Mouse (Mus musculus): ENCODE measurements around the gene Efcab5. TPM values are rescaled to one million over a fixed set of nuclear protein-coding genes. Genes with fewer than 3 reads are reported as not detected.
"Not testable (repeated sequence)": the region's sequence is repeated elsewhere in the genome, so short reads cannot be mapped to it uniquely, and the experiment has no call there.

Efcab5 gene
- polyA plus RNA-seq, 1 experiment from 2014 or later: 0.55 TPM

- ATAC-seq (ENCODE audit: low FRiP score, low TSS enrichment): peak; percentile 94
- Histone ChIP-seq H3K27me3 (ENCODE audit: control insufficient read depth, insufficient read depth, low read length) (no peaks in the 10 kb centered on the region), H3K9me3 (ENCODE audit: control insufficient read depth, low read length) (no peaks in the 10 kb centered on the region), H3K4me1 (ENCODE audit: control insufficient read depth, insufficient read depth, low read length) (peaks cover 4% of the 10 kb centered on the region; the same call in 1 of the 2 replicates), H3K4me3 (replicated peaks; ENCODE audit: low read depth, low read length) (peak within 1 kb of the TSS; percentile 83), H3K27ac (replicated peaks; ENCODE audit: low read depth, low read length) (peak within 1 kb of the TSS; percentile 92), H3K36me3 (ENCODE audit: control insufficient read depth, insufficient read depth, low read length) (peaks cover 22% of the 10 kb centered on the region), H3K4me2 (ENCODE audit: low read length) (peak within 1 kb of the TSS; percentile 94), H3K9ac (replicated peaks; ENCODE audit: low read length) (peak within 1 kb of the TSS; percentile 73)
- WGBS: 3% methylated on average over 48 of the region's 48 CpGs
- peak; percentile 98 for DNase-seq
Measured at GRCm38 (mm10) chr11:77078273-77079134, 110.3 kb downstream of the Efcab5 start, which contains the start of gene Nsrp1. Gene Nsrp1, minus strand, starts transcription at chr11:77078435.

- H3K27me3 ChIP-seq (ENCODE audit: control insufficient read depth, insufficient read depth, low read length): no peaks in the 10 kb centered on the region
- H3K36me3 ChIP-seq (ENCODE audit: control insufficient read depth, insufficient read depth, low read length): peaks cover 23% of the 10 kb centered on the region
- H3K9me3 ChIP-seq (ENCODE audit: control insufficient read depth, low read length): no peaks in the 10 kb centered on the region
- H3K4me2 ChIP-seq (ENCODE audit: low read length): peak overlapping the region; percentile 94
- peak overlapping the region; percentile 92 for H3K27ac ChIP-seq (replicated peaks; ENCODE audit: low read depth, low read length)
- 4% methylated on average over 16 of the region's 16 CpGs for WGBS
- H3K4me1 ChIP-seq (ENCODE audit: control insufficient read depth, insufficient read depth, low read length): peaks cover 4% of the 10 kb centered on the region; the same call in 1 of the 2 replicates
- DNase-seq: no peak
- no peak for ATAC-seq (ENCODE audit: low FRiP score, low TSS enrichment)
- peak overlapping the region; percentile 73 for H3K9ac ChIP-seq (replicated peaks; ENCODE audit: low read length)
- peak overlapping the region; percentile 83 for H3K4me3 ChIP-seq (replicated peaks; ENCODE audit: low read depth, low read length)
Measured at GRCm38 (mm10) chr11:77077792-77078191, 111.0 kb downstream of the Efcab5 start.

- not testable (repeated sequence) for ATAC-seq (ENCODE audit: low FRiP score, low TSS enrichment); H3K27ac ChIP-seq (replicated peaks; ENCODE audit: low read depth, low read length); H3K4me1 ChIP-seq (ENCODE audit: control insufficient read depth, insufficient read depth, low read length); H3K27me3 ChIP-seq (ENCODE audit: control insufficient read depth, insufficient read depth, low read length); H3K9me3 ChIP-seq (ENCODE audit: control insufficient read depth, low read length); DNase-seq
- WGBS: 61% methylated on average over 4 of the region's 4 CpGs
- Histone ChIP-seq H3K36me3 (ENCODE audit: control insufficient read depth, insufficient read depth, low read length) (peaks cover 25% of the 10 kb centered on the region), H3K9ac (replicated peaks; ENCODE audit: low read length) (peak overlapping the region; percentile 73), H3K4me3 (replicated peaks; ENCODE audit: low read depth, low read length) (peak overlapping the region; percentile 83), H3K4me2 (ENCODE audit: low read length) (peak overlapping the region; percentile 94)
Measured at GRCm38 (mm10) chr11:77077331-77077730, 111.4 kb downstream of the Efcab5 start.

GRCm38 (mm10) chr11:77070721-77071120, 118.0 kb downstream of the Efcab5 start:
- 85% methylated on average over 4 of the region's 4 CpGs for WGBS
- Histone ChIP-seq H3K9me3 (ENCODE audit: control insufficient read depth, low read length) (no peaks in the 10 kb centered on the region), H3K9ac (replicated peaks; ENCODE audit: low read length) (no peak overlapping the region), H3K4me3 (replicated peaks; ENCODE audit: low read depth, low read length) (no peak overlapping the region), H3K27ac (replicated peaks; ENCODE audit: low read depth, low read length) (no peak overlapping the region), H3K27me3 (ENCODE audit: control insufficient read depth, insufficient read depth, low read length) (no peaks in the 10 kb centered on the region), H3K36me3 (ENCODE audit: control insufficient read depth, insufficient read depth, low read length) (peaks cover 32% of the 10 kb centered on the region), H3K4me2 (ENCODE audit: low read length) (no peak overlapping the region), H3K4me1 (ENCODE audit: control insufficient read depth, insufficient read depth, low read length) (no peaks in the 10 kb centered on the region)
- ATAC-seq (ENCODE audit: low FRiP score, low TSS enrichment): no peak
- DNase-seq: peak; percentile 52

DNA sequence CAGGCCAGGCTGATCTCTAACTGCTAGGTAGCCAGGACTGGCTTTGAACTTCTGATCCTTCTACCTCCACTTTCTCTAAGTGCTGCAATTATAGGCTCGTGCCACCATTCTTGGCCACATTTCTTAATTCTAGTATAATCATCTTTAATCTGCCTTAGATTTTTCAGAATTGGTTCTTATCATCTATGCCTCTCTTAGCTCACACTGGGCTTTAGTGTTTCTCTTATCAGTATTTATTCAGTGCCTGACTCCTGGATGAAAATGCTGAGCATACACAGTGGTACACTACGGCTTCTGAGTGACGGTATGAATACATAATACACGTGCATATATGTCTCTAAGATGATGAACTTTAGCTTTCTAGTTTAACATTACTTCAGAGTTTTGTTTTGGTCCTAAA, 119.9 kb downstream of the Efcab5 start:
- Histone ChIP-seq H3K9me3 (ENCODE audit: control insufficient read depth, low read length) (no peaks in the 10 kb centered on the region), H3K4me3 (replicated peaks; ENCODE audit: low read depth, low read length) (no peak overlapping the region), H3K9ac (replicated peaks; ENCODE audit: low read length) (no peak overlapping the region), H3K4me1 (ENCODE audit: control insufficient read depth, insufficient read depth, low read length) (no peaks in the 10 kb centered on the region), H3K27me3 (ENCODE audit: control insufficient read depth, insufficient read depth, low read length) (no peaks in the 10 kb centered on the region), H3K36me3 (ENCODE audit: control insufficient read depth, insufficient read depth, low read length) (peaks cover 14% of the 10 kb centered on the region), H3K27ac (replicated peaks; ENCODE audit: low read depth, low read length) (no peak overlapping the region), H3K4me2 (ENCODE audit: low read length) (no peak overlapping the region)
- 90% methylated on average over 4 of the region's 4 CpGs for WGBS
- ATAC-seq (ENCODE audit: low FRiP score, low TSS enrichment) (no peak), DNase-seq (no peak)

- no peak overlapping the region for H3K9ac ChIP-seq (replicated peaks; ENCODE audit: low read length)
- H3K27ac ChIP-seq (replicated peaks; ENCODE audit: low read depth, low read length): no peak overlapping the region
- no peak for DNase-seq
- no peaks in the 10 kb centered on the region for H3K27me3 ChIP-seq (ENCODE audit: control insufficient read depth, insufficient read depth, low read length)
- 0 out of 2 replicates have a peak, but pooled peaks cover 6% of the 10 kb centered on the region for H3K36me3 ChIP-seq (ENCODE audit: control insufficient read depth, insufficient read depth, low read length)
- H3K4me3 ChIP-seq (replicated peaks; ENCODE audit: low read depth, low read length): no peak overlapping the region
- H3K4me1 ChIP-seq (ENCODE audit: control insufficient read depth, insufficient read depth, low read length): no peaks in the 10 kb centered on the region
- no peak for ATAC-seq (ENCODE audit: low FRiP score, low TSS enrichment)
- over 99% methylated on average over 2 of the region's 2 CpGs for WGBS
- no peaks in the 10 kb centered on the region for H3K9me3 ChIP-seq (ENCODE audit: control insufficient read depth, low read length)
- no peak overlapping the region for H3K4me2 ChIP-seq (ENCODE audit: low read length)
Measured at GRCm38 (mm10) chr11:77063406-77063805, 125.4 kb downstream of the Efcab5 start.

GRCm38 (mm10) chr11:77061951-77062350, 126.8 kb downstream of the Efcab5 start:
- Histone ChIP-seq H3K9me3 (ENCODE audit: control insufficient read depth, low read length) (no peaks in the 10 kb centered on the region), H3K36me3 (ENCODE audit: control insufficient read depth, insufficient read depth, low read length) (0 out of 2 replicates have a peak, but pooled peaks cover 6% of the 10 kb centered on the region), H3K27ac (replicated peaks; ENCODE audit: low read depth, low read length) (no peak overlapping the region), H3K4me2 (ENCODE audit: low read length) (no peak overlapping the region), H3K4me1 (ENCODE audit: control insufficient read depth, insufficient read depth, low read length) (no peaks in the 10 kb centered on the region), H3K27me3 (ENCODE audit: control insufficient read depth, insufficient read depth, low read length) (no peaks in the 10 kb centered on the region), H3K4me3 (replicated peaks; ENCODE audit: low read depth, low read length) (no peak overlapping the region), H3K9ac (replicated peaks; ENCODE audit: low read length) (no peak overlapping the region)
- WGBS: 71% methylated on average over 5 of the region's 5 CpGs
- ATAC-seq (ENCODE audit: low FRiP score, low TSS enrichment): no peak
- peak; percentile 9 for DNase-seq

DNA sequence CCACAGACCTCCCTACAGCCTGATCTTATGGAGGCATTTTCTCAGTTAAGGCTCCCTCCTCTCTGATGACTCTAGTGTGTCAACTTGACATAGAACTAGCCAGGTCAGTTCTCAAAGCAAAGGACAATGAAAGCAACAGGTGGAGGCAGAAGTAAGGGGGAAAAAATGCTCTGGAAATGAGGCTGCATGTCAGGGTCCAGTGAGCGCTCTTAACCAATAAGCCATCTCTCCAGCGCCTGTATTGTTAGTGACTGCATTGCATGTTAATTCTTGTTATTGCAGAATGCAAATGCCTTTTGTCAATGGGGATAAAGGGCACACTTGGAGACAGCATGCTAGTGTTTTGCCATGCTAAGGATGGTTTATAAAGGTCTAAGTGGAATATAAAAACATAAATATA, 146.0 kb downstream of the Efcab5 start:
- H3K27ac ChIP-seq (replicated peaks; ENCODE audit: low read depth, low read length): no peak overlapping the region
- H3K36me3 ChIP-seq (ENCODE audit: control insufficient read depth, insufficient read depth, low read length): peaks cover 25% of the 10 kb centered on the region
- H3K4me2 ChIP-seq (ENCODE audit: low read length): no peak overlapping the region
- WGBS: 72% methylated on average over 2 of the region's 2 CpGs
- H3K9me3 ChIP-seq (ENCODE audit: control insufficient read depth, low read length): no peaks in the 10 kb centered on the region
- no peak for ATAC-seq (ENCODE audit: low FRiP score, low TSS enrichment)
- no peaks in the 10 kb centered on the region for H3K27me3 ChIP-seq (ENCODE audit: control insufficient read depth, insufficient read depth, low read length)
- no peak overlapping the region for H3K9ac ChIP-seq (replicated peaks; ENCODE audit: low read length)
- H3K4me1 ChIP-seq (ENCODE audit: control insufficient read depth, insufficient read depth, low read length): no peaks in the 10 kb centered on the region
- no peak for DNase-seq
- no peak overlapping the region for H3K4me3 ChIP-seq (replicated peaks; ENCODE audit: low read depth, low read length)

- no peaks in the 10 kb centered on the region for H3K9me3 ChIP-seq (ENCODE audit: control insufficient read depth, low read length)
- H3K4me3 ChIP-seq (replicated peaks; ENCODE audit: low read depth, low read length): no peak overlapping the region
- H3K27ac ChIP-seq (replicated peaks; ENCODE audit: low read depth, low read length): no peak overlapping the region
- H3K4me1 ChIP-seq (ENCODE audit: control insufficient read depth, insufficient read depth, low read length): no peaks in the 10 kb centered on the region
- peaks cover 19% of the 10 kb centered on the region for H3K36me3 ChIP-seq (ENCODE audit: control insufficient read depth, insufficient read depth, low read length)
- no peak overlapping the region for H3K9ac ChIP-seq (replicated peaks; ENCODE audit: low read length)
- DNase-seq: no peak
- no peaks in the 10 kb centered on the region for H3K27me3 ChIP-seq (ENCODE audit: control insufficient read depth, insufficient read depth, low read length)
- no peak overlapping the region for H3K4me2 ChIP-seq (ENCODE audit: low read length)
- WGBS: 69% methylated on average over 4 of the region's 4 CpGs
- no peak for ATAC-seq (ENCODE audit: low FRiP score, low TSS enrichment)
Measured at GRCm38 (mm10) chr11:77041891-77042290, 146.9 kb downstream of the Efcab5 start.
